Mouse (Mus musculus): Measurements from ENCODE around the gene Psmb7. TPM values are rescaled to one million over a fixed set of nuclear protein-coding genes. Genes with fewer than 3 reads are reported as not detected.

The Psmb7 gene
- polyA plus RNA-seq, 1 experiment from 2014 or later, result 270 TPM

GRCm38 (mm10) chr2:38555659-38556058 lies 88.2 kb downstream of the Psmb7 start:
- no peak for DNase-seq
- no peak for ATAC-seq (ENCODE audit: insufficient read depth)
- WGBS, result 74% methylated on average over 4 of the region's 4 CpGs

GRCm38 (mm10) chr2:38554226-38554995 lies 89.5 kb downstream of the Psmb7 start:
- ATAC-seq (ENCODE audit: insufficient read depth), result peak; percentile 25; the same call in 1 of the 2 replicates
- Histone ChIP-seq H3K27ac (ENCODE audit: low read depth) (no peak overlapping the region), H3K9ac (no peak overlapping the region), H3K4me1 (ENCODE audit: insufficient read depth) (no peaks in the 10 kb centered on the region), H3K4me3 (ENCODE audit: low read depth, low read length) (no peak overlapping the region), H3K27me3 (ENCODE audit: insufficient read depth, low read length) (no peaks in the 10 kb centered on the region), H3K36me3 (ENCODE audit: insufficient read depth) (peaks cover 40% of the 10 kb centered on the region), H3K4me2 (no peak overlapping the region), H3K9me3 (ENCODE audit: low read depth, low read length) (no peaks in the 10 kb centered on the region)
- peak; percentile 15 for DNase-seq
- WGBS, result 43% methylated on average over 19 of the region's 19 CpGs
- no peak for TF ChIP-seq CTCF (IDR thresholded peaks at IDR 0.05; ENCODE audit: low read depth)

More at GRCm38 (mm10) chr2:38555659-38556058, 88.2 kb downstream of the Psmb7 start:
- no peak overlapping the region for H3K4me2 ChIP-seq
- TF ChIP-seq CTCF (IDR thresholded peaks at IDR 0.05; ENCODE audit: low read depth), result no peak
- no peak overlapping the region for H3K4me3 ChIP-seq (ENCODE audit: low read depth, low read length)
- H3K27ac ChIP-seq (ENCODE audit: low read depth), result no peak overlapping the region
- H3K9me3 ChIP-seq (ENCODE audit: low read depth, low read length), result no peaks in the 10 kb centered on the region
- H3K9ac ChIP-seq, result no peak overlapping the region
- H3K36me3 ChIP-seq (ENCODE audit: insufficient read depth), result peaks cover 47% of the 10 kb centered on the region
- no peaks in the 10 kb centered on the region for H3K27me3 ChIP-seq (ENCODE audit: insufficient read depth, low read length)
- H3K4me1 ChIP-seq (ENCODE audit: insufficient read depth), result no peaks in the 10 kb centered on the region

GRCm38 (mm10) chr2:38552004-38552443 lies 91.9 kb downstream of the Psmb7 start:
- Histone ChIP-seq H3K9ac (no peak overlapping the region), H3K4me3 (ENCODE audit: low read depth, low read length) (no peak overlapping the region), H3K4me2 (no peak overlapping the region), H3K9me3 (ENCODE audit: low read depth, low read length) (no peaks in the 10 kb centered on the region), H3K27me3 (ENCODE audit: insufficient read depth, low read length) (no peaks in the 10 kb centered on the region), H3K36me3 (ENCODE audit: insufficient read depth) (peaks cover 27% of the 10 kb centered on the region; the same call in 1 of the 2 replicates), H3K27ac (ENCODE audit: low read depth) (no peak overlapping the region), H3K4me1 (ENCODE audit: insufficient read depth) (no peaks in the 10 kb centered on the region)
- 90% methylated on average over 15 of the region's 15 CpGs for WGBS
- no peak for TF ChIP-seq CTCF (IDR thresholded peaks at IDR 0.05; ENCODE audit: low read depth)
- DNase-seq (no peak), ATAC-seq (ENCODE audit: insufficient read depth) (no peak)

- 67% methylated on average over 11 of the region's 11 CpGs for WGBS
Measured at GRCm38 (mm10) chr2:38547793-38548517, 95.9 kb downstream of the Psmb7 start.

GRCm38 (mm10) chr2:38546748-38547147 lies 97.1 kb downstream of the Psmb7 start:
- no peak for TF ChIP-seq CTCF (IDR thresholded peaks at IDR 0.05; ENCODE audit: low read depth)
- H3K4me1 ChIP-seq (ENCODE audit: insufficient read depth), result peaks cover 20% of the 10 kb centered on the region
- H3K36me3 ChIP-seq (ENCODE audit: insufficient read depth), result peaks cover 14% of the 10 kb centered on the region; the same call in 1 of the 2 replicates
- H3K9ac ChIP-seq, result no peak overlapping the region
- 58% methylated on average over 5 of the region's 5 CpGs for WGBS
- no peak for DNase-seq
- H3K4me2 ChIP-seq, result no peak overlapping the region
- no peak overlapping the region for H3K4me3 ChIP-seq (ENCODE audit: low read depth, low read length)
- peak; percentile 18; the same call in 1 of the 2 replicates for ATAC-seq (ENCODE audit: insufficient read depth)
- no peaks in the 10 kb centered on the region for H3K27me3 ChIP-seq (ENCODE audit: insufficient read depth, low read length)
- no peaks in the 10 kb centered on the region for H3K9me3 ChIP-seq (ENCODE audit: low read depth, low read length)
- H3K27ac ChIP-seq (ENCODE audit: low read depth), result peak overlapping the region; percentile 54; the same call in 1 of the 2 replicates

More at GRCm38 (mm10) chr2:38547793-38548517, 95.9 kb downstream of the Psmb7 start:
- DNase-seq (no peak), ATAC-seq (ENCODE audit: insufficient read depth) (no peak)
- no peaks in the 10 kb centered on the region for H3K27me3 ChIP-seq (ENCODE audit: insufficient read depth, low read length)
- H3K27ac ChIP-seq (ENCODE audit: low read depth), result no peak overlapping the region
- no peaks in the 10 kb centered on the region for H3K9me3 ChIP-seq (ENCODE audit: low read depth, low read length)
- no peak overlapping the region for H3K4me2 ChIP-seq
- H3K9ac ChIP-seq, result no peak overlapping the region
- H3K4me3 ChIP-seq (ENCODE audit: low read depth, low read length), result no peak overlapping the region
- TF ChIP-seq CTCF (IDR thresholded peaks at IDR 0.05; ENCODE audit: low read depth), result no peak
- H3K4me1 ChIP-seq (ENCODE audit: insufficient read depth), result peaks cover 20% of the 10 kb centered on the region
- H3K36me3 ChIP-seq (ENCODE audit: insufficient read depth), result peaks cover 26% of the 10 kb centered on the region; the same call in 1 of the 2 replicates

- DNase-seq (peak; percentile 82), ATAC-seq (ENCODE audit: insufficient read depth) (peak; percentile 81)
- peak overlapping the region; percentile 54; the same call in 1 of the 2 replicates for H3K27ac ChIP-seq (ENCODE audit: low read depth)
- no peak overlapping the region for H3K4me3 ChIP-seq (ENCODE audit: low read depth, low read length)
- WGBS, result 12% methylated on average over 6 of the region's 6 CpGs
- H3K36me3 ChIP-seq (ENCODE audit: insufficient read depth), result peaks cover 8% of the 10 kb centered on the region; the same call in 1 of the 2 replicates
- H3K9me3 ChIP-seq (ENCODE audit: low read depth, low read length), result no peaks in the 10 kb centered on the region
- no peak overlapping the region for H3K9ac ChIP-seq
- TF ChIP-seq CTCF (IDR thresholded peaks at IDR 0.05; ENCODE audit: low read depth), result no peak
- peaks cover 20% of the 10 kb centered on the region for H3K4me1 ChIP-seq (ENCODE audit: insufficient read depth)
- no peak overlapping the region for H3K4me2 ChIP-seq
- H3K27me3 ChIP-seq (ENCODE audit: insufficient read depth, low read length), result no peaks in the 10 kb centered on the region
Measured at GRCm38 (mm10) chr2:38546222-38546621, 97.7 kb downstream of the Psmb7 start.

GRCm38 (mm10) chr2:38545706-38546105 lies 98.2 kb downstream of the Psmb7 start:
- H3K4me1 ChIP-seq (ENCODE audit: insufficient read depth), result peaks cover 20% of the 10 kb centered on the region
- no peaks in the 10 kb centered on the region for H3K27me3 ChIP-seq (ENCODE audit: insufficient read depth, low read length)
- H3K4me3 ChIP-seq (ENCODE audit: low read depth, low read length), result no peak overlapping the region
- peaks cover 4% of the 10 kb centered on the region; the same call in 1 of the 2 replicates for H3K36me3 ChIP-seq (ENCODE audit: insufficient read depth)
- TF ChIP-seq CTCF (IDR thresholded peaks at IDR 0.05; ENCODE audit: low read depth), result no peak
- ATAC-seq (ENCODE audit: insufficient read depth) (0 out of 2 replicates have a peak, but pooled peaks have one; percentile 6), DNase-seq (no peak)
- H3K9me3 ChIP-seq (ENCODE audit: low read depth, low read length), result no peaks in the 10 kb centered on the region
- no peak overlapping the region for H3K4me2 ChIP-seq
- H3K9ac ChIP-seq, result no peak overlapping the region
- H3K27ac ChIP-seq (ENCODE audit: low read depth), result peak overlapping the region; percentile 54; the same call in 1 of the 2 replicates

All from lung, embryonic 14.5 days (tissue).